ENCODE assay signal across 23 mouse cellular contexts in the genomic region with DNA sequence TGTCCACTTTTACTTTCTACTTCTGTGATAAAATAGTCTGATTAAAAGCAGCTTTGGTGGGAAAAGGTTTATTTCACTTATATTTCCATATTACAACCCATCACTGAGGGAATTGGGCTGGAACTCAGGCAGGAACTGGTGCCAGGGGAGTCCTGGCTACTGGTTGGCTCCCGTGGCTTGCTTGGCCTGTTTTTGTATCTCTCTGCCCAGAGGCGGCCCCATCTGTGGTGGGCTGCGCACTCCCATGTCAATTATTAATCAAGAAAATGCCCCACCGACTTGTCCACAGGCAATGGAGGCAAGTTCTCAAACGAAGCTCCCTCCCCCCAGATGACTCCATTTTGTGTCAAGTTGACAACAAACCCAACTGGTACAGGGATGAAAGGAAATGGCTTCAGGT. TPM values are rescaled to one million over a fixed set of nuclear protein-coding genes. Genes with fewer than 3 reads are reported as not detected.
DNase-seq lines count a peak whose midpoint lies in the region.
"Had no signal": no experiment of that assay in that cellular context is flagged by ENCODE, and none has a peak within 500 bp of the region (broad histone marks: within the 10 kb centered on the region; RNA-seq: fewer than 3 reads in every experiment).

No protein-coding gene starts in this region.

- DNase-seq in cerebellum, postnatal 10 days: peak; percentile 61 to 70
- no peak for DNase-seq in cerebellum, adult 18-20 months
- DNase-seq in heart, adult 11 months: peak; percentile 74
- DNase-seq in heart, postnatal 14 days: no peak
- DNase-seq in limb, embryonic 10.5 days (ENCODE audit: low spot score): peak; percentile 7
- DNase-seq: adrenal gland, adult 8-10 months; adrenal gland, postnatal 14 days; adrenal gland, postnatal 36 days; B cell, adult 2 months; cerebellum, adult 11-12 months; cerebellum, adult 8-10 months; cerebellum, adult 9-11 months; forebrain, postnatal 0 days had no signal

- 95% methylated on average over 5 of the region's 5 CpGs for WGBS in limb, embryonic 10.5 days

- H3K36me3 ChIP-seq in limb, embryonic 10.5 days: no peaks in the 10 kb centered on the region
- H3K36me3 ChIP-seq: embryonic facial prominence, embryonic 10.5 days; embryonic facial prominence, embryonic 12.5 days; forebrain, embryonic 15.5 days; G1E had no signal

- no peaks in the 10 kb centered on the region for H3K27me3 ChIP-seq in limb, embryonic 10.5 days (ENCODE audit: low read depth, poor library complexity, severe bottlenecking)
- H3K27me3 ChIP-seq: CH12.LX; embryonic facial prominence, embryonic 12.5 days; forebrain, embryonic 13.5 days; forebrain, embryonic 15.5 days; Patski had no signal

- no peaks in the 10 kb centered on the region for H3K4me1 ChIP-seq in limb, embryonic 10.5 days
- H3K4me1 ChIP-seq: embryonic facial prominence, embryonic 12.5 days; forebrain, embryonic 13.5 days; forebrain, embryonic 15.5 days had no signal

- intact Hi-C loops in heart, postnatal 14 days (cut with DNase I): no loop called here

- H3K27ac ChIP-seq in limb, embryonic 10.5 days: no peak overlapping the region
- H3K27ac ChIP-seq: embryonic facial prominence, embryonic 10.5 days; embryonic facial prominence, embryonic 12.5 days; forebrain, embryonic 13.5 days; forebrain, embryonic 15.5 days had no signal

- H3K4me3 ChIP-seq in limb, embryonic 10.5 days: no peak overlapping the region
- H3K4me3 ChIP-seq: embryonic facial prominence, embryonic 10.5 days; embryonic facial prominence, embryonic 12.5 days; forebrain, embryonic 13.5 days; forebrain, embryonic 15.5 days had no signal

- H3K9me3 ChIP-seq in limb, embryonic 10.5 days (replicated peaks): no peaks in the 10 kb centered on the region
- H3K9me3 ChIP-seq: embryonic facial prominence, embryonic 10.5 days; embryonic facial prominence, embryonic 12.5 days; forebrain, embryonic 13.5 days; forebrain, embryonic 15.5 days; G1E had no signal

RNA-seq across cellular contexts. Expression of gene Als2cr12, which starts 27.6 kb away (rescaled TPM):
- not detected for total RNA-seq in heart, postnatal 14 days (2021)
- not detected in 2 replicates for polyA plus RNA-seq in limb, embryonic 10.5 days (2016; fragmentation: Nextera tagmentation; extraction: Ambion mirVana)
- total RNA-seq: CH12.LX; forebrain, postnatal 0 days had no signal
- polyA plus RNA-seq: activated CD4-positive, CD25-positive, alpha-beta regulatory T cell, adult 4 months; cortical plate, adult 2 months; embryonic facial prominence, embryonic 10.5 days; embryonic facial prominence, embryonic 12.5 days; forebrain, embryonic 11.5 days; forebrain, embryonic 13.5 days; forebrain, embryonic 15.5 days; G1E had no signal

RNA-seq across cellular contexts. Expression of gene Cflar, which starts 43.1 kb away (rescaled TPM):
- 10 to 100 TPM; 64.7 to 70.4 TPM for total RNA-seq in heart, postnatal 14 days (2021)
- polyA plus RNA-seq in limb, embryonic 10.5 days (2016; fragmentation: Nextera tagmentation; extraction: Ambion mirVana): 23.2 and 26.2 TPM in 2 replicates

Comparison
In these comparisons a context has a peak if more than half of its experiments do, and no peak if none do; other contexts are left out.
1. DNase-seq: peak in cerebellum, postnatal 10 days (2 of 2), heart, adult 11 months (single experiment) and limb, embryonic 10.5 days (single experiment); none in cerebellum, adult 18-20 months (0 of 2) and heart, postnatal 14 days (0 of 2).